Mouse (Mus musculus): Measurements from ENCODE around the gene Thumpd1. TPM values are rescaled to one million over a fixed set of nuclear protein-coding genes. Genes with fewer than 3 reads are reported as not detected.
"Not testable (repeated sequence)": the region's sequence is repeated elsewhere in the genome, so short reads cannot be mapped to it uniquely, and the experiment has no call there.

Thumpd1 gene
- 56.5 to 59.0 TPM (median 58.3 TPM) in 3 replicates for total RNA-seq (2017)

DNA sequence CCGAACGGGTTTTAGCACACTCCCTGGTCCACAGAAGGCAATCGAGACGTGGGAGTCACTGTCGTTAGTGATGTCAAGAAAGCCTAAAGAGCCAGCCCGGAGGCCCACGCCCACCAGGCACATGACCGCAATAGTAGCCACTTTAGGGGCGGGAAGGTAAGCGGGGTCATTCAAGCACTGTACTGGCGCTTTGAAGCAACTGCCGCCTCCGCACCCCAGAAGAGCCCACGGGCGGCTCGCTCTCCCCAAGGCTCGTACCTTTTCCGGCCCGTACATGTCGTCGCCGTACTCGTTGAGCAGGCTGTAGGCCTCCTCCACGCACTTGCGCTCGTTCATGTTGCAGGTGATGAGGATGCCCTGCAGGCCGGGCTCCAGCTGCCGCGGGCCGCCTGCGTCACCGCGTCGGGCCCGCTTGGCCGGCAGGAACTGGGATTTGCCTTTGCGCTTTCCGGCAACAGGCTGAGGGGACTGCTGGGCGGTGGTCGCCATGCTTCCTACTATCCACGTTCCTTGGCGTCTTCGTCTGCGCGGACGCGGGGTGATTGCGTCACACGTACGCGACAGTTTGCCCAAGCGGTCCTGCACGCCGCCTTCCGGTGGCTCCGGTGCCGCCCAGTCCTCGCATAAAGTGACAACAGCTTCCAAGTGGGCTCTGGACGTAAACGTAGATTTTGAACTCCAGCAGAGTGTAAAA lies at the start of gene Thumpd1:
Gene Thumpd1 (minus strand): TSS at position 546 of the 694 bp plus-strand sequence.
- ATAC-seq (replicated peaks; ENCODE audit: insufficient number of reproducible peaks, low FRiP score, low TSS enrichment, poor library complexity, severe bottlenecking) = peak; percentile 91

DNA sequence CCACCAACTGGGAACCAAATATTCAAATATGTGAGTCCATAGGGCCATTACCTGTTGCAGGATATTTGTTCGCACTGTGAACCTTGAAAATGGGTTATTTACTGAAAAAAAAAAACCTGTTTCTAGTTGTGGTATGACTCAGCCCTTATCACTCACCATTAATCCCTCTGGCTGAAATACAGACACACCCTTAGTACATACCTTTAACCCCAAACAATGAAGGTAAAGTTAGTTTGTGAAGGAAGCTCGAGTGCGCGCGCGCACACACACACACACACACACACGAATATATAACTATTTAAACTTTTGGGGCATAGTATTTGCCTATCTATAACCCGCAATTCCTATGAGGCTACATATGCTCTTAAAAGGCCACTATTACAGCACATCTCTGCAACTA lies 49.3 kb upstream of the Thumpd1 start:
- ATAC-seq (replicated peaks; ENCODE audit: insufficient number of reproducible peaks, low FRiP score, low TSS enrichment, poor library complexity, severe bottlenecking) = no peak

DNA sequence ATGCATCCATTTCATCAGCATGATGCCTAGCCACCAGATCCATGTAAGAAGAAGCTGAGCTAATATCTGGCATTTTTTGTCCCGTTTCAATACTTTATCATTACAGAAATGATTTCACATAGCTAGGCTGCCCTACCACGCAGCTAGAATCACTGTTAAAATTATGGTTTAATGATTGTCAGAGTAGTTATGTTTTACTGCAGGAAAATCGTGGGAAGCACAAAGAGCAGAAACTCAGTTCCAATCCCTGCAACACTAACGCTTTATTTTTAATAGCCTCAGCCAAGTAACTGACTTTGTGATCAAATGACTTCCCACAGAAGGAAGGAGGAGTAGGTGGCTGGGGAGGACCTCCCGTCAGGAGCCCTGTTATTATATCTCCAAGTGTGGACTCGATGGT lies 46.4 kb upstream of the Thumpd1 start:
- no peak for ATAC-seq (replicated peaks; ENCODE audit: insufficient number of reproducible peaks, low FRiP score, low TSS enrichment, poor library complexity, severe bottlenecking)

DNA sequence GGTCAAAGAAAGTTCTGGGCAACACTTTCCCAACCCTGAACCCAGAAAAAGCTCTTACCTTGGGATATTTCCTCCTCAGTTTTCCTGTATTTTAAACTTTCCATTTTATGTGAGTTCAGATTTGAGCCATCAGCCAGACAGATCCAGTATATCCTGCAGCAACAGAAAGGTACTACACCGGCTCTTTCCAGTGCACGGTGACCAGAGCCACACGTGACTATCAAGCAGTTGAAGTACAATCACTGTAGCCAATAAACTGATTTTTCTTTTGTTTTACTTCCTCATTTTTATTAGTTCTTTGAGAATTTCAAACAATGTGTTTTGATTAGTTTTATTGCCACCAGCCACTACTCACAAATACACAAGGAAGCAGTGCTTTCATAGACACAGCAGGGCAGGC lies 43.8 kb upstream of the Thumpd1 start:
- no peak for ATAC-seq (replicated peaks; ENCODE audit: insufficient number of reproducible peaks, low FRiP score, low TSS enrichment, poor library complexity, severe bottlenecking)

DNA sequence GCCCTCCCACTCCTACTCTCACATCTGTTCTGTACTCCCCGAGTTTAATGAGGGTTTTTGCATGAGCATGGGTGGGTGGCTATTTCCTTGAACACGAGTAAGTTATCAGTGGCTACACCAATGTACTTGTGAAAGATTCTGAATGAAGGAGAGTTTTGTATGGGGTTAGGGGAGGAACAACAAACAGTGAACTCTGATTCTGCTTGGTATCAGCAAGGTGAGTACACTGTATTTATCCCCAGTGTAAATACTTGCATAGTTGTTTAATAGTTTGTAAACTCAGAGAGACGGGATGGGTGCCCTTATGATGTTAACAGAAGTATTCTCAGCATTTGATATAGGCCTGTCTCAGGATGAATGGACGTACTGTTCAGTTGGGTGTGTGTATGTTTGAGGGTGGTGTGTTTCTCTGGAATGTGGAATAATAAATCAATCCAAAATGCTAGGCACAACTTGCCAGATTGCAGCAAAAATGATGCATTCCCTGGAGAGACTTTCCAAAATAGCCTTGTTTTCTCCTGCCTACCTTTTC lies 41.6 kb upstream of the Thumpd1 start:
- no peak for ATAC-seq (replicated peaks; ENCODE audit: insufficient number of reproducible peaks, low FRiP score, low TSS enrichment, poor library complexity, severe bottlenecking)

DNA sequence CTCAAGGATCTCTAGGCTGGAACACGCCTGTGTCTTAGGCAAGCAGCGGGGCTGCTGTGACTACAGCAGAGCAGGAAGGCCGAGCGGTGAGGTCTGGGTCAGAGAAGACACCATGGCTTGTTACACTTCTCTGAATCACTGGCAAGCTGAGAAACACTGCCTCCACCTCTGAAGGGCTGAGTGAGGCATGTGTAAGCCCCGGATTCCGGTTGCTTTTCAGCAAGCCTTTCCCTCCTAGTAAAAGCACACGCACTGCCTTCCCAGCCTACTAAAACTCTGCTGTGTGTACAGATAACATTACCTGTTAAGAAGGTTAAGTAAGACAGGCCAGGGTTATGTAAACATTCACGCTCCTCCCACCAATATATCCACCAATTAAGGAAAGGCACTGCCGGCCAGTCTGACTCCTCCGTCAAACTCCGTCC lies 39.9 kb upstream of the Thumpd1 start, which contains the start of gene Acsm3:
Gene Acsm3 (plus strand): TSS at position 397 of the 425 bp plus-strand sequence.
- no peak for ATAC-seq (replicated peaks; ENCODE audit: insufficient number of reproducible peaks, low FRiP score, low TSS enrichment, poor library complexity, severe bottlenecking)

DNA sequence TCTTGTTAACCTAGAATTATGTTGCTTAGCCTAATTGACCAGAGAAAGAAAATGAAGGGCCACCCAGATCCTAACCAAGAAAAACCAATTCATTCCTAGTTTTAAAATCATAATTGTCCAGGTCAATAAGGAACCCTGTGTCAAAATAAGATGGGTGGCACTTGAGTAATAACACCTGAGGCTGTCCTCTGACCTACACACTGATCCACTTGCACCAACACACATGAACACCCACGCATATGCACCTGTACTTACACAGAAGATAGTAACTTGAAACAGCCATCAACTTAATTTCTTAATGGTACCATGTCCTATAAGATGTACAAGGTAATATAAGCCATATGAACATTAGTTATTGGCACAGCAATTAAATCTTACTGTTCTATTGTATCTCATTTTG lies 33.1 kb upstream of the Thumpd1 start:
- ATAC-seq (replicated peaks; ENCODE audit: insufficient number of reproducible peaks, low FRiP score, low TSS enrichment, poor library complexity, severe bottlenecking) = no peak

DNA sequence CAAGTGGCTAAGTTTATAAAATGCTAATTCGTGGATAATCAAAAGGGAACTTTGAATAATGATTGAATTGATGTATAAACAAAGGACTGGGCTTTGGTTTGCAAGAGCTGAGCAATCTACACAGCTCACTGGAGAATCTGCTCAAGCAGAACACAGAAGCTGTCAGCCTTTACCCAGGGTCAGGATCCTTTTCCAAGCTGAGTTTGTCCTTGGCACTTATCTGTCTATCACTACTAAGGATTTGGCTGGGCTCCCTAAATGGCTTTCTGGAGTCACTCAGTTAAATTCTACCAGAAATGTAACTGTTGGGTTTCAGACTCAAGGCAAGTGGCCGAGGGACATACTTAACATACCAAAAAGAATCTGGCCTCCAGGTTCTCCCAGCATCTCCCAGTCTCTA lies 29.3 kb upstream of the Thumpd1 start:
- no peak for ATAC-seq (replicated peaks; ENCODE audit: insufficient number of reproducible peaks, low FRiP score, low TSS enrichment, poor library complexity, severe bottlenecking)

DNA sequence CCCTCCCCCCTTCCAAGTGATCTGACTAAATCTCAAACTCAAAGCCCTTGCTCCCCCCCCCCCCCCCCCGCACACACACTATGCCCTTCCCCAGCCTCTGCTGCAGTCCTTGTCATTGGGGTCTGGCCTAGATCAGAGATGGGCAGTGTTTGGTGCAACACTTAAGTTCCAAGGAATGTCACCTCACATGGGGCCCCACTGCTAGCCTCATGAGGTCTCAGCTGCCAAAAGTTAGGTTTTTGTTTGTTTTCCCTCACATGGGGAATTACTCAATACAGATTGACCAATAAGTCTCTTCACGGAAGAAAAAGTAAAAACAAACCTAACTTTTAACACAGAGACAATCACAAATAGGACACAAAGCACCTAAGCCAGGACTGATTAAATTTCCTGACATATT lies 28.2 kb upstream of the Thumpd1 start:
- no peak for ATAC-seq (replicated peaks; ENCODE audit: insufficient number of reproducible peaks, low FRiP score, low TSS enrichment, poor library complexity, severe bottlenecking)

DNA sequence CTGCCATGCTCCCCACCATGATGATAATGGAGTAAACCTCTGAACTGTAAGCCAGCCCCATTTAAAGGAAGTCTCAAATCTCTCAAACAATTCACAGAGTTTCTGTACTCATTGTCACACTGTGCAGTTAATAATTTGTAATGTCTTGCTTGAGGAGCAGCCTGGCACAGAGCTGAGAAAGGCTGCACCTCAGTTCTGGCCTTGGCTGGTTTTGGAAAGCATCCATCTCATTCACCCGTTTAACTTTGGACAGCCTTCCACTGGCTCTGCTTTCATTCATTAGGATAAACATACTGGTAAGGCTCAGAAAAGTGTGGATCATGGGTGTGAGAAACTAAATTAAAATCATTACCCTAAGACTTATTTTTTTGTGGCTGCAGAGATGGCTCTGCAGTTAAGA lies 25.3 kb upstream of the Thumpd1 start:
- ATAC-seq (replicated peaks; ENCODE audit: insufficient number of reproducible peaks, low FRiP score, low TSS enrichment, poor library complexity, severe bottlenecking) = no peak

DNA sequence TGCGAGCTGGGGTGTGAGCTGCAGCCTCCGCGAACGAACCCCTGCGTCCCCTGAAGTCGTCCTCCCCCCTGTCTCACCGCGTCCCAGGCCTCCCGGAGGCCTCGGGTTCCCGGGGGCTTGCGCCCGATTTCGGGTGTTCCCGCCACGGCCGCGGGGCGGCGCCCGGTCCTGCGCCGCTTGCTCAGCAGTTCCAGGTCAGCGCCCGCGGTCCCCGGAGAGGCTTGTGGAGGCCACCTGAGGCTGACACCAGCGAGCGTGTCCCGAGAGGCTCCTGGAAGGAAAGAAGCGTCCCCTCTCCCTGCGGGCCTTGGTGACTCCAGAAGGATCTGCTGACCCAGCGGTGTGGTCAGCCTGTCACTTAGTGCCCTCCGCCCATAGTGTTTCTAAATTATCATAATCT lies 23.7 kb upstream of the Thumpd1 start:
- no peak for ATAC-seq (replicated peaks; ENCODE audit: insufficient number of reproducible peaks, low FRiP score, low TSS enrichment, poor library complexity, severe bottlenecking)

DNA sequence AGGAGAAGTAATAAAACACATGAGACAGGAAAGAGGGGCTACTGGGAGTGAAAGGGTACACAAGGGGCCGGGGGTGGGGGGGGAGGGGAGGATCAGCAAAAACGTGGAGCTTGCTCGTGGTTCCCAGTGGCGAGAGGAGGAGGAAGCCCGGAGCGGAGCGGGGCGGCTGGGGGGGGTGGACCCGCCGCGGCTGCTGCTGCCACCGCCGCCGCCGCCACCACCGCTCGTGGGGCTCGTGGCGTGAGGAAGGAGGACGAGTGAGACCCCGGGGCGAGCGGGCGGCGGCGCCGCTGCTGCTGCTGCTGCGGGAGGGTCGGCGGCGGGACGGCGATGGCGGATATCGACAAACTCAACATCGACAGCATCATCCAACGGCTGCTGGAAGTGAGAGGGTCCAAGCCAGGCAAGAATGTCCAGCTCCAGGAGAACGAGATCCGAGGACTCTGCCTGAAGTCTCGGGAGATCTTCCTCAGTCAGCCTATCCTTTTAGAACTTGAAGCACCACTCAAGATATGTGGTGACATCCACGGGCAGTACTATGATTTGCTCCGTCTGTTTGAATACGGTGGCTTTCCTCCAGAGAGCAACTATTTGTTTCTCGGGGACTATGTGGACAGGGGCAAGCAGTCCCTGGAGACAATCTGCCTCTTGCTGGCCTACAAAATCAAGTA lies 19.3 kb upstream of the Thumpd1 start:
- not testable (repeated sequence) for ATAC-seq (replicated peaks; ENCODE audit: insufficient number of reproducible peaks, low FRiP score, low TSS enrichment, poor library complexity, severe bottlenecking)

DNA sequence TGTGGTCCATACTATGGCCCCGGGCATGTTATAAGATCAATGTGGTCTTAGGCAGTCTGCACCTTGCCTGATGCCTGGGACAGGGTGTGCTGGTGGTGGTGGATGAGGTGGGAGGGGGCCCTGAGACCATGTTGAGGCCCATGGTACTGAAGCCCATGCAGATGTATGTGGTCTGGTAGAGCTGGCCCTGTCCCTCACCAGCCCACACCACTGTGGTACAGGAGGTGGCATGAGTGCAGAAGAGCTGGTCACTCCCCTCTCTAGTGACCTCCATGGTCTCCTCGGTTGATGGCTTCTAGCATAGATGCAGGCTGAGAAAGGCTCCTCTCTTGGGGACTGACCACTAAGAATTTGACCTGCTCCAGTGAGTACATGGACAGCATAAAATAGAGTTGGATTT lies 18.3 kb upstream of the Thumpd1 start:
- no peak for ATAC-seq (replicated peaks; ENCODE audit: insufficient number of reproducible peaks, low FRiP score, low TSS enrichment, poor library complexity, severe bottlenecking)

DNA sequence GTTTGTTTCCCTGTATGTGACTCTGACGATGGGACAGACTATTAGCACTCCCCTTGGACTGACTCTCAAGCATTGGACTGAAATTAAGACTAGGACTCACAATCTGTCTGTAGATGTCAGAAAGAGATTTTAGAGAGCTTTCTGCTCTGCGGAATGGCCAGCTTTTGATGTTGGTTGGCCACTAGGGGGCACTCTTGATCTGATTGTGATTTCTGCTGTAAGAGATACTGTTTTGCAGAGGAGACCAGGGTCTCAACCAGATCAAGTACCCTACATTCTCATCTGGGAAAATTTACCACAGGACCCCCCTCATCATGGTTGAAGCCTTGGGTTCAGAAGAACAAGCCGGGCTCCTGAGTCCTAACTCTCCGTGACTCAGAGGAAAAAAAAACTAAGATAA lies 10.7 kb upstream of the Thumpd1 start:
- not testable (repeated sequence) for ATAC-seq (replicated peaks; ENCODE audit: insufficient number of reproducible peaks, low FRiP score, low TSS enrichment, poor library complexity, severe bottlenecking)

DNA sequence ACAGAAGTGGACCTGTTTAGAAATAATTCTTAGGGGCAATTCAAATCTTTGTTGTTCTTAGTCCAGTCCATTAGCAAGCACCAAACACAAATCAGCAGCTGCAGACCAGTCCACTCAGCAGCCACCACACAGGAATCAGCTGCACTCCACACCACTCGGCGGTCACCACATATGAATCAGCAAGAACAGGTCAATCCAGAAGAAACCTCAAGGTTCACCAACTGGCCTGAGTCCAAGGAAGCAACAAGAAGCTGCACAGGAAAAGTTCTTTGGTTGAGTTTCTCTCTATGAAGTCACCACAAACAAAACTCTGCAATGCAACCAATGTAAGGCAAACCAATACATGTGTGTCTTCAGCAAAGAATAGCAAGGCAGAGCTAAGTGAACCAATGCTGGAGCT lies 7.0 kb upstream of the Thumpd1 start:
- ATAC-seq (replicated peaks; ENCODE audit: insufficient number of reproducible peaks, low FRiP score, low TSS enrichment, poor library complexity, severe bottlenecking) = no peak

DNA sequence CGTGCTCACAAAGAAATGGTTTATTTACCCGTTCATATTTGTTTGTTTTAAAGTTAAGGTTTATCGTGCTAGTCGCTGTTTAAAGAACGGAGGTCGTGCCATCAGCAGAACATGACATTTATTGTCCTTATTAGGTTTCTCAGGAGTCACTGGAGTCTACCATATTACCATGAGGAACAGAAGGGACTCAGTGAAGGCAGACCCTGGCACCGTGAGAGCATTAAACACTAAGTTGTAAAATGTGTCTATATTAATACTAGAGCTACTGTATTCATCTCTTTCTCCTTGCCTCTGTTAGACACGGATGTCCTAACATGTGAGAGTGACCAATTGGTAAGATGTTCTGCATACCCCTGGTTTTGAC lies 331 bp upstream of the Thumpd1 start:
- ATAC-seq (replicated peaks; ENCODE audit: insufficient number of reproducible peaks, low FRiP score, low TSS enrichment, poor library complexity, severe bottlenecking) = no peak

DNA sequence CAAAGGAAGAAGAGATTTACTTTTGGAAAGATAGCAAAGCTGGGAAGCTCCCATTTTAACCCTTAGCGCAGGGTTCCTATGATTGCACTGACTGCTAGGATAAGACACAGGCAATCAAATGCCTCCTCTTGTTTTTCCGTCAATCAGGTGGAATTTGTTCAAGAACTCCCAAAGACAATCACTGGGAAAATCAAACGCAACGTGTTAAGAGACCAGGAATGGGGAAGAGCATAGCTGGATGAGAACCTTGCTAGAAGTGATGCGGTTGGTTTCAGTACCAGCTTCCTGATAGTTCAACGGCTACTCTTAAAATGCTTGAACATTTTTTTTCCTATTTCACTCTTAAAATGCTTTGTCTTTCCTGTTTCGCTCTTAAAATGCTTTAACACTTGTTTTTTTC lies 6.5 kb downstream of the Thumpd1 start:
- ATAC-seq (replicated peaks; ENCODE audit: insufficient number of reproducible peaks, low FRiP score, low TSS enrichment, poor library complexity, severe bottlenecking) = no peak

DNA sequence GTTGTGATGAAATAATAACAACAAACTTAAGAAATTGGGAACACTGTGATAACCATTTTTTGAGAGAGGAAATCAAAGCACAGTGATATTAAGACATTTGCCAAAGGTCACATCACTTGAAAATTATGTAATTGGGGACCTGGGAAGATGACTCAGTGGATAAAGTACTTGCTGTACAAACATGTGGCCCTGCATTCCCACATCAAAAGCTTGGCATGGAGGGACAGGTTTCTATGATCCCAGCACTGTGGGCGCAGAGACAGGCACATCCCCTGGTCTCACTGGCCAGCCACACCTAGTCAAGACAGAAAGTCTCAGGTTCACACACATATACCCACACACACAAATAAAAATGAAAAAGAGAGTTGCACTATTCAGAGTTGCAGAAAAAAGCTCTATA lies 25.7 kb downstream of the Thumpd1 start:
- no peak for ATAC-seq (replicated peaks; ENCODE audit: insufficient number of reproducible peaks, low FRiP score, low TSS enrichment, poor library complexity, severe bottlenecking)

DNA sequence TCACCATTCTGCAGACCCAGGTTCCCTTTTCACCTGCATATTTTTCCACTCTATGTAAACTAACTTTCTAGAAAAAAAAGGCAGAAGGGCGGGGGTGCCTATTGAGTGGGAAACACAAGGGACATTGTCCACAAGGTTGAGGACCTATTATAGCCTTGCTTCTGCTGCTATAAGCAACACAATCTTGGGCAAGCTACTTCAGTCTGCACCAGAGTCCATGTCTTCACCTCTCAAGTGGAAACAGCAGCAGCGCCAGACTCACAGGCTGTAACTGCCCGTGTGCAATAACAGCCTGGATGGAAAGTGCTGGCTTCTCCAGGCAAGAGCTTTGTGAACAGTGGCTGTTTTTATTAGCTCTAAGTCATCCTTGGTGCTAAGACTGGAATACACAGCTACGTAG lies 28.3 kb downstream of the Thumpd1 start:
- ATAC-seq (replicated peaks; ENCODE audit: insufficient number of reproducible peaks, low FRiP score, low TSS enrichment, poor library complexity, severe bottlenecking) = no peak

DNA sequence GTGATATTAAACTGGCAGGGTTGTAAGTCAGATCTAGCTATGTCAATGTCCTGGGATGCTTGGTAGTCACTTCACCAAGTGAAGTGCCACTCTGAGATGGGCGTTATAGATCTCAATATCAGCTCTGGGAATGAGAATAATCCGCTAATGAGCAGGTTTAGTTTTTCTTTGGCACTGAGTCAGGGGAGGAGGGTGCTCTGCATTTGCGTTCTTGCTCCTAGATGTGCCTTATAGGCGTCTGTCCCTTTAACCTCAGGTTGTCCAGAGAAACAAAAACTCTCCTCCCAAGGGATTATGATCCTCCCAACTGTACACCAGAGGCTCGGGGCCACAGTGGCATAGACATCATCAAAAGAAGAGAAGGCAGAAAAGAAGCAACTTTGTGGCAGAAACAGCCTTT lies 30.9 kb downstream of the Thumpd1 start, which contains the start of gene Acsm4:
Gene Acsm4 (plus strand): TSS at position 301 of the 400 bp plus-strand sequence.
- ATAC-seq (replicated peaks; ENCODE audit: insufficient number of reproducible peaks, low FRiP score, low TSS enrichment, poor library complexity, severe bottlenecking) = no peak

Data from monocyte, adult 5-6 weeks (primary cell).